Mouse (Mus musculus): ENCODE data around the gene Olfr904. TPM values are rescaled to one million over a fixed set of nuclear protein-coding genes. Genes with fewer than 3 reads are reported as not detected.
"Not testable (repeated sequence)": the region's sequence is repeated elsewhere in the genome, so short reads cannot be mapped to it uniquely, and the experiment has no call there.

Gene Olfr904
- total RNA-seq (2014; rRNA removed; ENCODE audit: low replicate concordance): not detected in 2 replicates
- polyA plus RNA-seq (2015; fragmentation: Nextera tagmentation; extraction: Ambion mirVana): not detected in 2 replicates

- Histone ChIP-seq H3K9me3 (replicated peaks; ENCODE audit: control insufficient read depth, low read length) (no peaks in the 10 kb centered on the region), H3K4me3 (ENCODE audit: low read depth, low read length) (no peak within 1 kb of the TSS), H3K9ac (replicated peaks; ENCODE audit: low read depth, low read length) (no peak within 1 kb of the TSS), H3K27me3 (ENCODE audit: control insufficient read depth, insufficient read depth, low read length) (no peaks in the 10 kb centered on the region), H3K36me3 (replicated peaks; ENCODE audit: control insufficient read depth, insufficient read depth, low read length) (no peaks in the 10 kb centered on the region), H3K27ac (ENCODE audit: low read depth) (no peak within 1 kb of the TSS), H3K4me2 (ENCODE audit: low read depth, low read length) (no peak within 1 kb of the TSS), H3K4me1 (ENCODE audit: control insufficient read depth, insufficient read depth) (no peaks in the 10 kb centered on the region)
- no peak for DNase-seq (ENCODE audit: low spot score)
- ATAC-seq (ENCODE audit: insufficient read depth, low read depth): no peak
- TF ChIP-seq CTCF (IDR thresholded peaks at IDR 0.05; ENCODE audit: low read depth): no peak
- no peak for TF ChIP-seq EP300 (IDR thresholded peaks at IDR 0.05; ENCODE audit: low read depth)
These were observed at the start of gene Olfr904 for GRCm38 (mm10) chr9:38462844-38463243. Gene Olfr904 (plus strand): TSS chr9:38463144.

- not testable (repeated sequence) for H3K27ac ChIP-seq (ENCODE audit: low read depth); ATAC-seq (ENCODE audit: insufficient read depth, low read depth); H3K4me3 ChIP-seq (ENCODE audit: low read depth, low read length)
These were observed 49.4 kb upstream of the Olfr904 start for GRCm38 (mm10) chr9:38413502-38413901.

GRCm38 (mm10) chr9:38423801-38424200 is 39.1 kb upstream of the Olfr904 start:
- ATAC-seq (ENCODE audit: insufficient read depth, low read depth): no peak

More at GRCm38 (mm10) chr9:38413502-38413901, 49.4 kb upstream of the Olfr904 start:
- not testable (repeated sequence) for H3K36me3 ChIP-seq (replicated peaks; ENCODE audit: control insufficient read depth, insufficient read depth, low read length); H3K27me3 ChIP-seq (ENCODE audit: control insufficient read depth, insufficient read depth, low read length); H3K9me3 ChIP-seq (replicated peaks; ENCODE audit: control insufficient read depth, low read length); DNase-seq (ENCODE audit: low spot score); H3K4me1 ChIP-seq (ENCODE audit: control insufficient read depth, insufficient read depth); H3K4me2 ChIP-seq (ENCODE audit: low read depth, low read length); H3K9ac ChIP-seq (replicated peaks; ENCODE audit: low read depth, low read length)
- 88% methylated on average over 14 of the region's 14 CpGs for WGBS

GRCm38 (mm10) chr9:38427026-38427425 is 35.9 kb upstream of the Olfr904 start:
- no peak for ATAC-seq (ENCODE audit: insufficient read depth, low read depth)
- H3K27me3 ChIP-seq (ENCODE audit: control insufficient read depth, insufficient read depth, low read length): no peaks in the 10 kb centered on the region
- H3K4me1 ChIP-seq (ENCODE audit: control insufficient read depth, insufficient read depth): no peaks in the 10 kb centered on the region
- H3K9ac ChIP-seq (replicated peaks; ENCODE audit: low read depth, low read length): no peak overlapping the region
- no peak for TF ChIP-seq CTCF (IDR thresholded peaks at IDR 0.05; ENCODE audit: low read depth)
- no peak for TF ChIP-seq EP300 (IDR thresholded peaks at IDR 0.05; ENCODE audit: low read depth)
- DNase-seq (ENCODE audit: low spot score): no peak
- no peak overlapping the region for H3K4me2 ChIP-seq (ENCODE audit: low read depth, low read length)
- H3K4me3 ChIP-seq (ENCODE audit: low read depth, low read length): no peak overlapping the region
- WGBS: 16% methylated on average over 1 of the region's 1 CpGs
- no peak overlapping the region for H3K27ac ChIP-seq (ENCODE audit: low read depth)
- H3K9me3 ChIP-seq (replicated peaks; ENCODE audit: control insufficient read depth, low read length): no peaks in the 10 kb centered on the region
- no peaks in the 10 kb centered on the region for H3K36me3 ChIP-seq (replicated peaks; ENCODE audit: control insufficient read depth, insufficient read depth, low read length)

More at GRCm38 (mm10) chr9:38423801-38424200, 39.1 kb upstream of the Olfr904 start:
- DNase-seq (ENCODE audit: low spot score): no peak
- no peak overlapping the region for H3K4me2 ChIP-seq (ENCODE audit: low read depth, low read length)
- H3K27ac ChIP-seq (ENCODE audit: low read depth): no peak overlapping the region
- no peak overlapping the region for H3K9ac ChIP-seq (replicated peaks; ENCODE audit: low read depth, low read length)
- no peaks in the 10 kb centered on the region for H3K36me3 ChIP-seq (replicated peaks; ENCODE audit: control insufficient read depth, insufficient read depth, low read length)
- no peaks in the 10 kb centered on the region for H3K27me3 ChIP-seq (ENCODE audit: control insufficient read depth, insufficient read depth, low read length)
- H3K9me3 ChIP-seq (replicated peaks; ENCODE audit: control insufficient read depth, low read length): no peaks in the 10 kb centered on the region
- TF ChIP-seq CTCF (IDR thresholded peaks at IDR 0.05; ENCODE audit: low read depth): no peak
- TF ChIP-seq EP300 (IDR thresholded peaks at IDR 0.05; ENCODE audit: low read depth): no peak
- H3K4me1 ChIP-seq (ENCODE audit: control insufficient read depth, insufficient read depth): no peaks in the 10 kb centered on the region
- H3K4me3 ChIP-seq (ENCODE audit: low read depth, low read length): no peak overlapping the region

GRCm38 (mm10) chr9:38429155-38429554 is 33.8 kb upstream of the Olfr904 start, which contains the start of gene Olfr901:
Gene Olfr901 (plus strand): TSS chr9:38429455.
- 64% methylated on average over 1 of the region's 1 CpGs for WGBS
- Histone ChIP-seq H3K27me3 (ENCODE audit: control insufficient read depth, insufficient read depth, low read length) (no peaks in the 10 kb centered on the region), H3K4me3 (ENCODE audit: low read depth, low read length) (no peak within 1 kb of the TSS), H3K4me1 (ENCODE audit: control insufficient read depth, insufficient read depth) (no peaks in the 10 kb centered on the region), H3K4me2 (ENCODE audit: low read depth, low read length) (no peak within 1 kb of the TSS), H3K9me3 (replicated peaks; ENCODE audit: control insufficient read depth, low read length) (no peaks in the 10 kb centered on the region), H3K36me3 (replicated peaks; ENCODE audit: control insufficient read depth, insufficient read depth, low read length) (no peaks in the 10 kb centered on the region), H3K9ac (replicated peaks; ENCODE audit: low read depth, low read length) (no peak within 1 kb of the TSS), H3K27ac (ENCODE audit: low read depth) (no peak within 1 kb of the TSS)
- DNase-seq (ENCODE audit: low spot score): no peak
- no peak for ATAC-seq (ENCODE audit: insufficient read depth, low read depth)
- TF ChIP-seq CTCF (IDR thresholded peaks at IDR 0.05; ENCODE audit: low read depth): no peak
- no peak for TF ChIP-seq EP300 (IDR thresholded peaks at IDR 0.05; ENCODE audit: low read depth)

- no peak for TF ChIP-seq CTCF (IDR thresholded peaks at IDR 0.05; ENCODE audit: low read depth)
- TF ChIP-seq EP300 (IDR thresholded peaks at IDR 0.05; ENCODE audit: low read depth): no peak
- ATAC-seq (ENCODE audit: insufficient read depth, low read depth) (no peak), DNase-seq (ENCODE audit: low spot score) (no peak)
- H3K4me2 ChIP-seq (ENCODE audit: low read depth, low read length): no peak within 1 kb of the TSS
- H3K9ac ChIP-seq (replicated peaks; ENCODE audit: low read depth, low read length): no peak within 1 kb of the TSS
- H3K4me3 ChIP-seq (ENCODE audit: low read depth, low read length): no peak within 1 kb of the TSS
- no peaks in the 10 kb centered on the region for H3K36me3 ChIP-seq (replicated peaks; ENCODE audit: control insufficient read depth, insufficient read depth, low read length)
- H3K27me3 ChIP-seq (ENCODE audit: control insufficient read depth, insufficient read depth, low read length): no peaks in the 10 kb centered on the region
- H3K9me3 ChIP-seq (replicated peaks; ENCODE audit: control insufficient read depth, low read length): no peaks in the 10 kb centered on the region
- H3K27ac ChIP-seq (ENCODE audit: low read depth): no peak within 1 kb of the TSS
- whole genome bisulfite sequencing: 82% methylated on average over 5 of the region's 5 CpGs
- no peaks in the 10 kb centered on the region for H3K4me1 ChIP-seq (ENCODE audit: control insufficient read depth, insufficient read depth)
These were observed 15.6 kb upstream of the Olfr904 start, which contains the start of gene Olfr902 for GRCm38 (mm10) chr9:38447352-38447751. Gene Olfr902 (plus strand): TSS chr9:38447652.

Measured in heart, postnatal 0 days (tissue).